Mouse (Mus musculus): ENCODE results near the gene Slc36a4. TPM values are rescaled to one million over a fixed set of nuclear protein-coding genes. Genes with fewer than 3 reads are reported as not detected.

Gene Slc36a4
- total RNA-seq, 2 experiments from 2014 or later = 47.5 to 49.1 TPM

Other genes with a start within 250 kb of the Slc36a4 start
- gene Smco4, start 216.3 kb upstream of the Slc36a4 start, total RNA-seq (2021) = 1 to 10 TPM; 5.5 to 8.7 TPM
- gene Deup1, start 81.8 kb upstream of the Slc36a4 start, total RNA-seq (2021) = 1 to 10 TPM; 1.6 to 1.8 TPM
- gene Mtnr1b, start 164.8 kb downstream of the Slc36a4 start, total RNA-seq (2021) = not detected